Mouse (Mus musculus): ENCODE measurements around the gene Bace1.

Gene Bace1

GRCm38 (mm10) chr9:45838434-45839138 is at the start of gene Bace1:
TSS of gene Bace1 (plus strand) at chr9:45838580.
- peak; percentile 89 for DNase-seq

DNA sequence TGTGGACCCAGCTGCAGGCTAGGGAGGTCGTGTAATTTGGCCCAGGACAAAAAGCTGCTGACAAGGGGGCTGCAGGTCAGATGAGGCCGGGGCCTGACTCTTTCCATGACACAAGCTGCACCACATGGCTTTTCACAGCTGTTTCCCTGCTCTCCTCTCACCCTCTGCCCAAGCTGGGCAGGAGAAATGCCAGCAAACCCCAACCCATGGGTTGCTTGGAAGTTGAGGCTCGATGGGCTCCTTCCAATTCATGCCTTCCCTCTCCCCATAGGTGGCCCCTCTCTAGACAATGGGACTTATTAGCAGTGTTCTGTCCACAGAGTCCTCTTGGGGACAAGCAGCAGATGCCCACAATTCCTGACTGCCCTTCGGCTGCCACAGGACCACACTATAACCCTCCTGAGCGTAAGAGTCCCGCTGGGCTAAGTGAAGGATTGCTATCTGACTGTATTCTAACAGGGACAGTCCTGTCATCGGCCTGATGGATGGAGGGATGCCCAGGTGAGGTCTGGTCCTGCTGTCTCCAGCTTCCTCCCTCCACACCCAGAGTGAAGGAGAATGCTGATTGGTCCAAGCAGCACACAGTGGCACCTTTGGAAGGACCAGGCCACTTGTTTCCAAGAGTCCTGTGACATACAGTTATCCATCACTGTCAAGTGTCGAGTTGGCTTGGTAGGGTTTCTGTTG is 46.8 kb upstream of the Bace1 start:
- DNase-seq: no peak

DNA sequence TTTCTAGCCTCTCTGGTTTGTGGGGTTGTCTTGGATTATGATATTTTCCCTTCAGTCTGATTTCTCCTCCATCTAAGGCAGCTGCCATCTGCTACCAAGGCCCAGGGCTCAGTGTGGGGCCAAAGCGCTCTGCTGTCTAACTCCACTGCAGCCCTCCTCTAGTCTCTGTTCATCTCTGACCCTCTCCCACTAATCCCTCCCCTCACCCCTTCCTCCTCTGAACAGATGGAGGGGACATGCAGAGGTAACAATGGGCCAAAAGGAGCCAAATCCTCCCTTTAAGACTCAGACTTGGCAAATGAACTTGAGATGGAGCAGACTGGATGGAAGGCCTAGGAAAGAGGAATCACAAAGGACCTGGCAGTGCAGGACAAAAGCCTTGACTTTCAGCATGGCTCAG is 46.1 kb upstream of the Bace1 start:
- no peak for DNase-seq

DNA sequence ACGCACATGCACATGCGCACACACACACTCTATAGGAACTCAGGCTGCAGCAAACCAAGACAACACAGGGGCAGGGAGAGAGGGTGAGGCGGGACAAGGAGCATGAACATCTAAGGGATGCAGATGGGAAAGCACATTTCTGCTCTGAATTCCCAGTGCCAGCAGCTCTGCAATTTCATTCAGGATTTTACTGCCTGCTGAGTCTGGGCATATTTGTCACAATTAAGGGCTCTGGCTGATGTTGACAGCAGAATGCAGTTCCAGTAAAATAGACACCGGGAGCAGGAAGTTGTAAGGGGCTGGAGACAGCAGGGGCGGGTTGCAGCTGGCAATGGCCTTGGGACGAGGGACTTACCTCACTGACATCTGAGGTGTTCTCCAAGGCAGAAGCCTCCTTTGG is 44.7 kb upstream of the Bace1 start:
- DNase-seq: no peak

- no peak for DNase-seq
These were observed 42.7 kb upstream of the Bace1 start for GRCm38 (mm10) chr9:45795722-45796121.

DNA sequence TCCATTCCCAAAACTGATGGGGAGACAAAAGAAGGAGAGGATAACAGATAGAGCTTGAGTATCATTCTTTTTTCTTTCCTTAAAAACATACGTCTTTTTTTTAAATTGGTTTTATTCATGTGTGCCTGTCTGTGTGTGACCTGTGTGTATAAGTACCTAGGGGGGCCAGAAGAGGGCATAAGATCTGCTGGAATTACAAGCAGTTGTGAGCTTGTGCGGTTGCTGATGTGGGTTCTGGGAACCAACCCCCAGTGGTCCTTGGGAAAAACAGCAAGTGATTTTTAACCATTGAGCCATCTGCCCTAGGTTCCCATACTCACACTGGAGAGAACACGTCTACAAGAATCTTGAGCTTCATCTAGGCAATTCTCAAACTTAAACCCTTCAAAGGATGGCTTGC is 41.1 kb upstream of the Bace1 start:
- DNase-seq: no peak

- DNase-seq: peak; percentile 17
These were observed 39.8 kb upstream of the Bace1 start for GRCm38 (mm10) chr9:45798467-45799164.

- no peak for DNase-seq
These were observed 39.0 kb upstream of the Bace1 start for GRCm38 (mm10) chr9:45799402-45799801.

DNA sequence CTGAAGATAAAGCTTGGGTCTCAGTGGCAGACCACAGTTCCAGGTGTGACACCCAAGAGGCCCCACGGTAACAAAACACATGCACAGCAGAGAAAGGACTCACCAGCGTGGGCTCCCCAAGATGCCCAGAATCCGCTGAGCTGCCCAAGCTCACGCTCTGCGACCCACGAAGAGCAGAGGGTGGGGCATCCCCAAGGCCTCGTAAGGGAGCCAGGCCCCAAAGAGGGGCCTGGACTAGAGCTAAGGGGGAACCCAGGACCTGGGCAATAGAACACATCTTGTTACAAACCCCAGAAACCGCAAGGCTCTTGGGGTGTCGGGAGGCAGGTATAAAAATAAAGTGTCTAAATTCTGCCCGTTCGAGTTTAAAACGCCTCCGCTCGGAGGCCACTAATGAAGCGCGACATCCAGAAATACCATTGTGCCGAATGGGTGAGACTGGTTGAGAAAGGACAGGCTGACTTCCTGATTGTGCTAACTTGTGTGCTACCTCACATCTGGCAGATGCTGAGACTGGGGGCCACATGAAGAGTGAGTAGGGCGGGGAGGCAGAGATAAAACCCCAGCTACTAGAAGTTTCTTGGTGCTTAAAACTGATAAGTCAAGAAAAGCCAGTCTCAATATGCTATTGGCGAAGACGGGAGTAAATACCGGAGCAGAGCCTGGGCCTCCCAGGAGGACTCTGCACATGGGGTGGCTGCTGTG is 35.2 kb upstream of the Bace1 start:
- DNase-seq: no peak

DNA sequence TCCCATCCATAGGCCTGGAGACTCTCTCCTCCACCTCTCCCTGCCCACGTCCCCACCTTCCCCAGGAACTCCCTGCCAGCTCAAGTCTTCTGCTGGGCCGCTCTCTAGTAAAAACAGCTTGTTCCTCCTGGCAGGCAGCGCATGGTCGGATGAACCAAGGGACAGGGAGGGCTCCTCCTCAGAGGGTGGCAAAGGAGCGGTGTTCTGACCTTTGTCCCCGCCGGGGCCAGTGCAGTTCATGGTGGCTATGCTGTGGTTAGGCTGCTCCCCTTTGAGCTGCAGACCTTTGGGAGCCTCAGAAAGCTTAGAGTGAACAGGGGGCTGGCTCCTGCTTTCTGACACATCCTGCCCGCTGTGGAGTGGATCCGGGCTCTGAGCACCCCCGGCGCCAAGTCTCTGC is 31.5 kb upstream of the Bace1 start:
- DNase-seq: peak; percentile 77

GRCm38 (mm10) chr9:45807337-45807736 is 31.0 kb upstream of the Bace1 start:
- DNase-seq: peak; percentile 18

DNA sequence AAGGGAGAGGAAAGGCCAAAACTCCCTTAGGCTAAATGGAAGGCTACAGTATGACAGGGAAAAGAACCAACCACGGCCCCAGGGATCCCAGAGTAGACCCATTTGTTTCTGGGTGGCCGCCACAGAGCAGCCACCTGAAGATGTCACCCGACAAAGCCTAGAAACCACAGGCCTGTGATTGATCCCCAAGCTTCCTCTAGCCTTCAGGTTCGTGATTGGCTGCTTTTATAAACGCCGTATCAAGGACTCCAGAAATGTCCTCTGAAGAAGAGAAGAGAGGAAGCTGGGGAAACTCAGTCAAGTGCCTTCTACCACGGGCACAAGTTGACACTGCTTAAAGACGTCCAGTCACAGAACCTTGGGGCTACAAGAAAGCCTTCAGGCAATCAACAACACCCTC is 30.6 kb upstream of the Bace1 start:
- DNase-seq: no peak

GRCm38 (mm10) chr9:45811946-45812345 is 26.4 kb upstream of the Bace1 start:
- no peak for DNase-seq

GRCm38 (mm10) chr9:45815113-45815512 is 23.3 kb upstream of the Bace1 start:
- peak; percentile 14 for DNase-seq

DNA sequence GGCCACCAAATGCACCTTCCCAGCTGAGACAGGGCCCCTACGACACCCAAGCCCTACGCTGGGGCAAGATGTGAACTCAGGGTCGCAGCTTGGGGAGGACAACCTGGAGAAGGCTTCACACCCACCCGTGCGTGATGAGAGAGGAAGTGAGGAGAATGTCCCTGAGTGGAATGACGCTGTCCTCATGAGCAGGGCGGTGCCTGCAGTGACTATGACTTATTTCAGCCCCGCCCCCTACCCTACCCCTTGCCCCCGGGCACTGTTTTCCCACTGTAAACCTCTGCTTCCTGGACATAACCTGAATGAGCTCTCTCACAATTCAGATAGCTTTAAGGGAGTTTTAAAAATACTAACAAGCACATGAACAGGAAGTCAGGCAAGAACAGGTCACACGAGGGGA is 22.9 kb upstream of the Bace1 start:
- no peak for DNase-seq

GRCm38 (mm10) chr9:45818406-45819011 is 19.9 kb upstream of the Bace1 start:
- no peak for DNase-seq

DNA sequence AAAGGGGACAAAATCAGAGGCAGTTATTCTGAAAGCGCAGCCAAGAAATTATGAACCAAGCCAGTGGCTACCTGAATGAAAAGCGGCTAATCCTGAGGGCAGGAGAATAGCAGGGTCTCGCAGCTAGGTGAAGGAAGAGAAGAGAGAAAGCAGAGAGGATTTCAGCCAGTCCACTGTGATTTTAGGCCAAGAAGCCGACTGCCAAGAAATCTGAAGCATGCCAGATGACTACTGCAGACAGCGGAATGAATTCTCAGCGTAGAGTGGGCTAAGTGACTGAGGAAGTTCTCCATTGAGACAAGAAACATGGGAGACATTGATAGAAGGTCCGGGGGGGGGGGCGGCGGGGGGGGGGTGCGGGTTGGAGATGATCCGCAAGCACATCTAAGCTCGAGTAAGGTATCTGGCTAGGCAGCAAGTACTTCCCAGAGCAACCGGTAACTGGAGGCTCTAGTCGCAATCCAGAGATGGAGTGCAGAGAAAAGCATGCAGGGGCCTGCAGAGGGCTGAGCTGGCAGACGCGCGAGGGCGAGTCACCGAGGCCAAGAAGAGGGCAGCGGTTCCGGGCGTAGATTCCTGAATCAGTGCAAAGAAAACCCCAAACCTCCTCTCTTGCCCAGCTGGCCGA is 10.6 kb upstream of the Bace1 start:
- DNase-seq: no peak

DNA sequence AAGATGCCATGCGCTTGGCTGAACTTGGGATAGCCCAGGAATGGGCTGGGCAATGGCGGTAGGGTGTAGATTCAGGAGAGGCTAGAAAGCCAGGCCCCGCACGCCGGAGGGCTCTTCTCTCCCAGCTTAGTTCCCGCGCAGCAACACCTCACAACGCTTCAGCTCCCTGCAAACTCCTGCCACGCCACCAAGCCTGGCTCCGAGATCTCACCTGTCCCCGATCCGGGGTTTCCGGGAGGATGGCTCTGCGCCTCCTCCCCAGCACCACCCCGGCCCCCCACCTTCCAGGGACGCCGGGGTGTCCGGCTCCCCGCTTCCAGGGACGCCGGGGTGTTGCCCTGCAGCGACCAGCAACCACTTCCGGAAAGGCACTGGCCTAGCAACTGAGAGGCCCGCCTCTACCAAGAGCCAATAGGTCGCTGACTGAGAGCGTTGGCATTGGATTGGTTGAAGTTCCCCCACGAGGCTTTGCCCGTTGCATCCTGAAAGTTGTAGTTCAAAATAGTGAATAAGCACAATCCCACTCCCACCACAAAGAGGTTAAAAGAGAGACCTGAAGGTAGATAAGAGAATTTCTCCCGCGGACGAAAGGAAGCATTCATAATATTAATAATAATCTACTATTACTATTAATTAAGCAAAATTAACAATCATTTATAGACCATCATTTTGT is 10.0 kb upstream of the Bace1 start, which contains the start of gene Cep164:
Gene Cep164, minus strand, starts transcription at position 401 of the 673 bp plus-strand sequence.
- peak; percentile 94 for DNase-seq

GRCm38 (mm10) chr9:45829107-45829506 is 9.3 kb upstream of the Bace1 start:
- peak; percentile 84 for DNase-seq

- no peak for DNase-seq
These were observed 5.5 kb upstream of the Bace1 start for GRCm38 (mm10) chr9:45832898-45833297.

DNA sequence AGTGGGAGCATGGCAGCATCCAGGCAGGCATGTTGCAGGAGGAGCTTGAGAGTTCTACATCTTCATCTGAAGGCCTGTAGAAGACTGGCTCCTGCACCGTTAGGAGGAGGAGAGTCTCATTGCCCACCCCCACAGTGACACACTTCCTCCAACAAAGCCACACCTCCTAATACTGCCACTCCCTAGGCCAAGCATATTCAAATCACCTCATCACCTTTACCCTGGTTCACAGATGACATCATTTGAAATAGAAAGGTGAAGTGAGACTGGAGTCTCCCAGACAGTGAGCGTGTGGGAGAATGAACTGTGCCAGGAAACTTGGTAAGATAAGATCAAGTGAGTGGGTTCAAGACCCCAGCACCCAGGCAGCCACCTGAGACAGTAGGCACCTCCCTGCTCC is 4.9 kb upstream of the Bace1 start:
- DNase-seq: no peak

DNA sequence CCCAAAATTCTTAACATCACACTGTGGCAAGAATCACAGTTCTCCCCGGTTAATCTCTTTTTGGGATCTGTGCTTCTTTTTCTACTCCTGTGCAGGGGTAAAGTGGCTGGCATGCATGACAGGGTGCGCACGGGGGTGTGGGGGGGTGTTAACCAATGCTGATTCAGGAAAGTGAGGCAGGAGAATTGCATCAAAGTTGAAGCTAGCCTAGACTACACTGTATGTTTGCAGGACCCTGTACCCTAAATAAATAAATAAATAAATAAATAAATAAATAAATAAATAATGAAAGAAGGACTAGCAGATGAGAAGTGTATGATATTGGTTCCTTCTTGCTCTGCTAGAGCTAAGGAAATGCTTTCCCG is 329 bp upstream of the Bace1 start:
- DNase-seq: no peak
